Mouse (Mus musculus) forebrain, embryonic 14.5 days (tissue): Measurements from ENCODE around the gene Foxa2. TPM values are rescaled to one million over a fixed set of nuclear protein-coding genes. Genes with fewer than 3 reads are reported as not detected.

ENCODE experiments used
- ATAC-seq: fragments of 200-750 bp; cut with Nextera tagmentation; 2 replicates; pipeline ENCODE4 v1.8.0; 2017; ENCODE audit warnings: mild to moderate bottlenecking, moderate library complexity
- DNase-seq: peaks from one replicate; pipeline ENCODE4 v3.0.0-alpha.2; 2015; ENCODE audit warnings: low spot score
- H3K27ac ChIP-seq: fragments of 300-500 bp; sonication (generic); 2 replicates; pipeline ENCODE4 v1.5.1; 2014; ENCODE audit warnings: low read depth, mild to moderate bottlenecking, control low read depth, low read length, moderate library complexity
- H3K27me3 ChIP-seq: fragments of 300-500 bp; sonication (generic); replicated peaks from 2 replicates; pipeline ENCODE4 v1.6.1; 2014; ENCODE audit warnings: low read length, control low read depth, mixed read lengths; ENCODE audit not compliant: control insufficient read depth, insufficient read depth
- H3K36me3 ChIP-seq: fragments of 300-500 bp; sonication (generic); 2 replicates; pipeline ENCODE4 v1.6.1; 2014; ENCODE audit warnings: low read length, control low read depth; ENCODE audit not compliant: control insufficient read depth, insufficient read depth
- H3K4me1 ChIP-seq: fragments of 300-500 bp; sonication (generic); 2 replicates; pipeline ENCODE4 v1.6.1; 2014; ENCODE audit warnings: antibody characterized with exemption, low read length, control low read depth; ENCODE audit not compliant: control insufficient read depth, insufficient read depth
- H3K4me2 ChIP-seq: fragments of 300-500 bp; sonication (generic); 2 replicates; pipeline ENCODE4 v1.6.1; 2014; ENCODE audit warnings: mild to moderate bottlenecking, control low read depth, low read length
- H3K4me3 ChIP-seq: fragments of 300-500 bp; sonication (generic); 2 replicates; pipeline ENCODE4 v1.5.1; 2014; ENCODE audit warnings: low read depth, low read length, control low read depth
- H3K9ac ChIP-seq: fragments of 300-500 bp; sonication (generic); 2 replicates; pipeline ENCODE4 v1.6.1; 2014; ENCODE audit warnings: mild to moderate bottlenecking, low read length, control low read depth, moderate library complexity
- H3K9me3 ChIP-seq: fragments of 300-500 bp; sonication (generic); replicated peaks from 2 replicates; pipeline ENCODE4 v1.6.1; 2016; ENCODE audit warnings: low read length, control low read depth, mixed read lengths; ENCODE audit not compliant: control insufficient read depth
- WGBS: fragments of 180-500 bp; shearing (Covaris S2); extraction: QIAGEN DNeasy Blood & Tissue Kit; methylation state at CpG from one replicate; pipeline ENCODE4 v1.1.7; 2014; 5-methylcytosine and 5-hydroxymethylcytosine counted together
- polyA plus RNA-seq: library from polyadenylated mRNA; unstranded; fragments of >200 nt; fragmentation: Nextera tagmentation; extraction: Ambion mirVana; gene quantifications from 2 replicates; pipeline ENCODE4 v1.2.1, GENCODE M21; 2014

Foxa2 gene
- polyA plus RNA-seq, 1 experiment from 2014 or later = 0.13 TPM

- Histone ChIP-seq H3K27ac (no peak overlapping the region), H3K9me3 (no peaks in the 10 kb centered on the region), H3K9ac (no peak overlapping the region), H3K4me3 (no peak overlapping the region), H3K4me2 (no peak overlapping the region), H3K27me3 (peaks cover 94% of the 10 kb centered on the region), H3K36me3 (no peaks in the 10 kb centered on the region), H3K4me1 (no peaks in the 10 kb centered on the region)
- no peak for DNase-seq
- under 1% methylated on average over 11 of the region's 11 CpGs for WGBS
- 0 out of 2 replicates have a peak, but pooled peaks have one; percentile 20 for ATAC-seq
These were observed 16.2 kb downstream of the Foxa2 start for GRCm38 (mm10) chr2:148030613-148030935.

GRCm38 (mm10) chr2:148029751-148030612 lies 16.8 kb downstream of the Foxa2 start:
- no peak overlapping the region for H3K27ac ChIP-seq
- H3K4me2 ChIP-seq = no peak overlapping the region

GRCm38 (mm10) chr2:148029050-148029608 lies 17.6 kb downstream of the Foxa2 start:
- Histone ChIP-seq H3K4me2 (no peak overlapping the region), H3K4me3 (no peak overlapping the region), H3K27ac (no peak overlapping the region), H3K4me1 (no peaks in the 10 kb centered on the region), H3K36me3 (no peaks in the 10 kb centered on the region), H3K27me3 (peaks cover 94% of the 10 kb centered on the region), H3K9me3 (no peaks in the 10 kb centered on the region), H3K9ac (no peak overlapping the region)
- ATAC-seq (no peak), DNase-seq (no peak)
- 9% methylated on average over 9 of the region's 9 CpGs for WGBS

More at GRCm38 (mm10) chr2:148029751-148030612, 16.8 kb downstream of the Foxa2 start:
- WGBS = under 1% methylated on average over 21 of the region's 21 CpGs
- Histone ChIP-seq H3K4me3 (no peak overlapping the region), H3K4me1 (no peaks in the 10 kb centered on the region), H3K9ac (no peak overlapping the region), H3K36me3 (no peaks in the 10 kb centered on the region), H3K27me3 (peaks cover 94% of the 10 kb centered on the region), H3K9me3 (no peaks in the 10 kb centered on the region)
- ATAC-seq (peak; percentile 29; the same call in 1 of the 2 replicates), DNase-seq (no peak)

GRCm38 (mm10) chr2:148026366-148026765 lies 20.4 kb downstream of the Foxa2 start:
- H3K36me3 ChIP-seq = no peaks in the 10 kb centered on the region
- no peak overlapping the region for H3K4me3 ChIP-seq
- no peak overlapping the region for H3K9ac ChIP-seq
- H3K9me3 ChIP-seq = no peaks in the 10 kb centered on the region
- DNase-seq (no peak), ATAC-seq (no peak)
- no peak overlapping the region for H3K27ac ChIP-seq
- H3K27me3 ChIP-seq = peaks cover 95% of the 10 kb centered on the region
- no peaks in the 10 kb centered on the region for H3K4me1 ChIP-seq
- no peak overlapping the region for H3K4me2 ChIP-seq
- WGBS = 85% methylated on average over 1 of the region's 1 CpGs

GRCm38 (mm10) chr2:148025481-148025880 lies 21.3 kb downstream of the Foxa2 start:
- no peak overlapping the region for H3K4me3 ChIP-seq
- ATAC-seq = no peak
- H3K27ac ChIP-seq = no peak overlapping the region
- no peak for DNase-seq
- H3K36me3 ChIP-seq = no peaks in the 10 kb centered on the region
- no peaks in the 10 kb centered on the region for H3K4me1 ChIP-seq
- peaks cover 91% of the 10 kb centered on the region for H3K27me3 ChIP-seq
- no peak overlapping the region for H3K4me2 ChIP-seq
- no peaks in the 10 kb centered on the region for H3K9me3 ChIP-seq
- 41% methylated on average over 2 of the region's 2 CpGs for WGBS
- H3K9ac ChIP-seq = no peak overlapping the region

- ATAC-seq (no peak), DNase-seq (no peak)
- 66% methylated on average over 9 of the region's 9 CpGs for WGBS
These were observed 22.4 kb downstream of the Foxa2 start for GRCm38 (mm10) chr2:148024268-148024935.

GRCm38 (mm10) chr2:148023340-148023806 lies 23.4 kb downstream of the Foxa2 start:
- ATAC-seq (no peak), DNase-seq (no peak)
- Histone ChIP-seq H3K9ac (no peak overlapping the region), H3K27me3 (peaks cover 90% of the 10 kb centered on the region), H3K9me3 (no peaks in the 10 kb centered on the region), H3K36me3 (no peaks in the 10 kb centered on the region), H3K27ac (no peak overlapping the region), H3K4me2 (no peak overlapping the region), H3K4me3 (no peak overlapping the region), H3K4me1 (no peaks in the 10 kb centered on the region)
- 4% methylated on average over 12 of the region's 12 CpGs for WGBS

More at GRCm38 (mm10) chr2:148024268-148024935, 22.4 kb downstream of the Foxa2 start:
- Histone ChIP-seq H3K27ac (no peak overlapping the region), H3K27me3 (peaks cover 90% of the 10 kb centered on the region), H3K9me3 (no peaks in the 10 kb centered on the region), H3K4me1 (no peaks in the 10 kb centered on the region), H3K4me2 (no peak overlapping the region), H3K4me3 (no peak overlapping the region), H3K9ac (no peak overlapping the region), H3K36me3 (no peaks in the 10 kb centered on the region)

- DNase-seq (no peak), ATAC-seq (no peak)
- H3K4me2 ChIP-seq = no peak overlapping the region
- no peak overlapping the region for H3K9ac ChIP-seq
- no peaks in the 10 kb centered on the region for H3K9me3 ChIP-seq
- no peaks in the 10 kb centered on the region for H3K36me3 ChIP-seq
- H3K27ac ChIP-seq = no peak overlapping the region
- 5% methylated on average over 5 of the region's 5 CpGs for WGBS
- no peak overlapping the region for H3K4me3 ChIP-seq
- H3K27me3 ChIP-seq = peaks cover 84% of the 10 kb centered on the region
- no peaks in the 10 kb centered on the region for H3K4me1 ChIP-seq
These were observed 24.7 kb downstream of the Foxa2 start for GRCm38 (mm10) chr2:148021919-148022570.
